Mouse (Mus musculus) kidney, adult 8-10 months (tissue): ENCODE measurements around the gene Ppid.
A peak's percentile ranks its signal among the peaks of the same experiment; 100 is the strongest.
"Not testable (repeated sequence)": the region's sequence is repeated elsewhere in the genome, so short reads cannot be mapped to it uniquely, and the experiment has no call there.

Experiments used
- DNase-seq, 2 experiments: peaks; one replicate each; pipeline ENCODE4 v3.0.0; 2022

The Ppid gene

DNA sequence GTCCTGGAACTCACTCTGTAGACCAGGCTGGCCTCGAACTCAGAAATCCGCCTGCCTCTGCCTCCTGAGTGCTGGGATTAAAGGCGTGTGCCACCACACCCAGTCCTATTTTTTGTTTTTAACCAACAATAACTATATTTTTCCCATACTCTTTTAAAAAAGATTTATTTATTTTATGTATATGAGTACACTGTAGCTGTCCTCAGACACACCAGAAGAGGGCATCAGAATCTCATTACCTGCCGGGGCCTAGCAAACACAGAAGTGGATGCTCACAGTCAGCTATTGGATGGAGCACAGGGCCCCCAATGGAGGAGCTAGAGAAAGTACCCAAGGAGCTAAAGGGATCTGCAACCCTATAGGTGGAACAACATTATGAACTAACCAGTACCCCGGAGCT is 17.8 kb upstream of the Ppid start:
- not testable (repeated sequence) for DNase-seq

DNA sequence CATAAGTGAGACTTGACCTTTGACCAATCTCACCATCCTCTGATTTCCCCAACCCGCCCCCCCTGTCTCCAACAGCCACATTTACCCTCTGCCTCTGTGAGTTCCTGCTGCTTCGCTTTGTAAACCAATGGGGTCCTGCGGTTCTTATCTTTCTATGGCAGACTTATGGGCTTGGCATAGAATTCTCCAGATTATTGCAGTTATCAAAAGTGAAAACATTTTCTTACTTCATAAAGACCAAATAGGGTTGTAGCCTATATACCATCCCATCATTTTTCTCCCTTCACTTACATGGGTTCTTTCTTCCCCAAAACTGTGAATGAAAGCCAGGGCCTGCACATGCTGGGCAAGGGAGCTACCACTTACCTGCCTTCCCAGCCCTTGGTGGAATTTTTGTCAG is 16.8 kb upstream of the Ppid start:
- DNase-seq, result no peak

DNA sequence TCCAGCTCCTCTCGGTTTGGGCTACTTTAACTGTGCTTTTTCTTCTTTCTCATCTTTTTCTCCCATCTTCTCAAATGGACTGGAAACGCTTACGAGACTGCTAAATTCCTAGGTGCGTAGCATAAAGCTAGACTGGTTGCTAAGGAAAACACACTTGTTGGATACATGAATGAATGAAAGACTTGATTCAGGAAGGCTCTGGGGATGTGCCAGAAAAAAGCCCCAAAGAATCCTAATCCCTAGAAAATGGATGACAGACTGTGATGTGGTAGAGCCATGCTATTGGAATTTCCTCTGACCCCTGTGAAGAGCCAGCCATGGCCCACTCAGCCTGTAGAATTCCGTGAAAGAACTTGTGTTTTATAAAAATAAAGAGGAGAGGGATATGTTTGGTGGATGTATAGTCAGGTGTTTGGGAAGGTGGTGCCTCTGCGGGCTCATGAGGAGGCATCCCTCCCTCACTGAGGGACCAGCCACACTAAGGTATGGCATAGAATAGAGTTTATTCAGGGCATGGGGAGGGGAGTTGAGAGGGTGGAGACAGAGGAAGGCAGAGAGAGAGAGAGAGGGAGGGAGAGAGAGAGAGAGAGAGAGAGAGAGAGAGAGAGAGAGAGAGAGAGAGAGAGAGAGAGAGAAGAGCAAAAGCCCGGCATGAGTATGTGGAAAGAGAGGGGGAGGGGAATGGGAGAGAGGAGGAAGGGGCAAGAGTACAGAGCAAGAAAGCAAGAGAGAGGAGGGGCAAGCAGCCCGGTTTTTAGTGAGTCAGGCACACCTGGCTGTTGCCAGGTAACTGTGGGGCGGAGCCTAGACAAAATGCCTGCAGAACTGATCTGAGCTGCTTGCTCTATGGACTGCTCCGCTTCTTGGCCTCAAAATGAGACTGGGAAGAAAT is 15.3 kb upstream of the Ppid start:
- DNase-seq, result peak; percentile 57 to 65

DNA sequence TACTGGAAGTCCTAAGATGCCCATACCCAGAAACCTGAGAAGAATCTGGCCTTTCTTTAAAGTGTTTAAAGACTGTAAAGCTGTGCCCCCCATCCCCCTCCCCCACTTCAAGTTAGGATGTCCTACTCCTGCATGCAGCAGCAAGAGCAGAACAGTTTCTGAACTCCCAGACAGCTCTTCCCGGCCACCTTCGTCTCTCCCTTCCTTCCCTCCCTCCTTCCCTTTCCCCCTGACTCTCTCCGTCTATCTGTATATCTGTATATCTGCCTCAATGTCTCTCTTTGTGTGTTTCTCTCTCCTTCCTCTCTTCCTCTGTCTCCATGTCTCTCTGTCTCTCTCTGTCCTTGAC is 14.7 kb upstream of the Ppid start:
- no peak for DNase-seq

DNA sequence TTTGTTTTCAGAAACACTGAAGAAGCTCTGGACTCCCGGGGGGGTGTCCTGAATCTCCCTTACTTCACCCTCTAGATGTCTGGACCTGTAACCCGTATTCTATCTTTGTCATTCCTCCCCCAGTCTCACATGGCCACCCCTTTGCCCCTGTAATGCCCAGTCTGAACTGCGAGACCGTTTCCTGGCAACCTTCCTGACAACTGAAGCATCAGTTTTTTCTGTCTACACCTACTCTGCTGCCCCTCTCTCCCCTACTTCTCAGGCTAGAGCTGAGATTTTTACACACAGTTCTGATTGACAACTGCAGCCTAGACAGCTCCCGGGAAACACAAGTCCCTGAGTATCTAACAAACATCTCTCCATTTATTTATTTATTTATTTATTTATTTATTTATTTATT is 14.3 kb upstream of the Ppid start:
- no peak for DNase-seq

DNA sequence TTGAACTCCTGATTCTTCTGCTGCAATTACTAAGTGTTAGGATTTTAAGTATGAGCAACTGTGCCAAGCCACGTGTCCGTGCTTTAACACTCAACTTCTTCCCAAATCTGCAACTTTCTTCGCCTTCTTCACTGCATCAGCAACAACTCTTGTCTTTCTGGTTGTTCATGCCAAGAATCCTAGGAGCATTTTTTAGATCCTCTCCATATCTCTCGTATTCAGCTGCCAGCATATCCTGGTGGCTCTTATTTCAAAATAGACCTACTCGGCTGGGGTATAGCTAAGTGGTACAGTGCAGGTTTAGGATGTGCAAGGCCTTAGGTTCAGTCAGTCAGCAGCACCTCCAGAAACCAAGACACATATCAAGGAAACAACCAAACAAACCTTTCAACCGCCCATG is 13.5 kb upstream of the Ppid start:
- DNase-seq, result no peak

DNA sequence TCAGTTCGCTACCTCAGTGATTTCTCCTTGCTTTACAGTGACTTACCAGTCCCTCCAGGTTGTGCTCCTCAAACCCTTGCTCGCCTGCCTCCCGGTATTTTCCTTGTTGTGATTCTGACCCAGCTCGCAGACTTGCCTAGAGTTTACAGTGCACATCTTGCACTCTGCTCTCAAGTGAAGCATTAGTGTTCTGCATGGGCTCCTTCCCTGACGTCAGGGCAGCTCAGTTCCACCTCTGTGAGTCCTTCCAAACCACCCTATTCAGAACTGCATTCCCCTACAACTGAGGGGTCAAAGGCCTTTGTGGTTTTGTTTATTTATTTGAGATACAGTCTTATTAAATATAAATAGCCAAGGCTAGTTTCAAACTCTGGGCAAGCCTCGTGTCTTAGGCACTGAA is 13.0 kb upstream of the Ppid start:
- DNase-seq, result peak in 1 of 2 experiments; percentile 43

DNA sequence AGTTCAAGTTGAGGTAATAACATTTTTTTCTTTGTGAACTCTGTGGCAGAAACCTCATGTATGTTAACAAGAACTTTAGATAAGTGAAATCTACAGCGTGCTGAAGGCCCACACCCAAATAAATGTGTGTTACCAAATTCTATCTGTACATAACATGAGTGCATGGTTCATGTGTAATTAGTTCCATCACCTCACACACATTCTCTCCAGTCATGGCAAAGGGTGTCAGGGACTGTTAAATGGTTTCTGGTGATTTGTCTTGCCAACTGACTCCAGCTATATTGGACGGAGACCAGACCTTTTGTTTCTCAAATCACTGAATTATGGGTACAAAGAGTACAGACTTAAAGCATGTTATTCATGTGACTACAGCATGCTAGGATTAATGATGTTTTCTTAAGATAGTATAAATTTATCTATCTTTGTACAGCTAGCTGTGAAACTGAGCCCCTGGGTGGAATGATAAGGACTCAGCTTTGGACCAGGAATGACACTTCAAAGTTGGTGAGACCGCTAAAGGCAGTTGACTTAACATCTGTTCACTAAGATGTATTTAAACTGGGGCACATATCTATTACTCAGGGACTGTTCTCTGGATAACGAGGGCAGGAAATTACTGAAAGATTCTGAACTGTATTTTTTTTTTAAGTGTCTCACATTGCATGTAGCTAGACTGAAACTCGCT is 11.1 kb upstream of the Ppid start:
- no peak for DNase-seq

DNA sequence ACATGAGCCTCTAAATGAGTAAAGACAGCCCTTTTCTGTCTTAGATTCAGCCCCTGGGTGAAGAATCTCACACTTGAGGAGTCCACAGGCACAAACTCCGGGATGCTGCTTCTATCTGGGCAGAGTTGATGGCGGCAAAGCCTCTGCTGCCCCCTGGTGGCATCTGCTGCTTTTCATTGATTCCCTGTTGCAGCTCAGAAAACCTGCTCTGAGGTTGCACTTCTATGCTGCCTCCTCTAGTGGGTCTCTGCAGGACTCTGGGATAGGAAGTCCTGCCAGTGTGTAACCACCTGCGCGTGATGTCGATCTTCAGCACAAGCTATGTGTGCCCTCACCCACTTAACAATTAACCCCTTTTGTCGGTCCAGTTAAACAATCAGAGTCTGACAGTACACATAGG is 4.3 kb upstream of the Ppid start:
- peak; percentile 89 to 96 for DNase-seq

DNA sequence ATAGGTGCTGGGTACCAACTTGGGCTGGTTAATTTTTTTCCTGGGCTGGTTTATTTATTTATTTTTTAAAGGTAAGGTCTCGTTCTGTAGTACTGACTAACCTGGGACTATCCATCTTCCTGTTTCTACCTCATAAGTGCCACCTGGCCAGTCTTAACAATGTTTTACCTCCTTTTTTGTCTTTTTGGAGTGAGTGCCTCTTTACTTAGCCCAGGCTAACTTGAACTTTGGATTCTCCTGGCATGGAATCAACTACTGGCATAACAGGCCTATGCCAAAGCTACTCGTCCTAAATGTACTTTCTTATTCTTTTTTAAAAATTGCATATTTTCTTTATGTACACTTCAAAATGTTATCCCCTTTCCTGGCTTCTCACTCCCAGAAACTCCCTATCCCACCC is 1.5 kb upstream of the Ppid start:
- DNase-seq, result peak; percentile 37 to 71

DNA sequence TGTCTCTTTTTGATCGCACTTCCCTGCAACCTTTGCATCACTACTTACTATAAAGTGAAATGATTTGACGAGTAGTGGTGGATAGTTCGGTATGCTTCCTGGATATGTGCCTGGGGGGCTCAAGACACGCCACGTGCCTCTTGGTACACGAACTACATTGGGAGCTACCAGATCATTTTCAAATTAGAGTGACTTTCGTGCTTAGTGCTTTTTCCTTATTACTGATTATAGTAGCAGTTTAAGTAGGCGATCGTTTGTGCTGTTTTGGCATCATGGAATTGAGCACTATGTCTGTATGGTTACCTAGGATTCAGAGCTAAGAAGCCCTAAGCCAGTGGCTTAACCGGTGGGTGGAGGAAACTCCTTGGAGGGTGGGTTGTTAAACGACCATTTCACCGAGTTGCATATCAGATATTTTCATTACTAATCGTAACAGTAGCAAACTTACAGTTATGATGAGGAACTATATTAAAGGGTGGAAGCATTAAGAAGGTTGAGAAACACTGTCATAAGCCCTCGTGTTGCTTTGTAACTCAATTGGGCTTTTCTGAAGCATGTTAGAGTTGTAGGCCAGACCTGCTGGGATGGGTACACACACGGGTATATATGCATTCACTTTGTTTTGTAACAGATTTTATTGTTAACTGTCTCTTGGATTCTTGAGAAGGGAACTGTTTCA is 790 bp downstream of the Ppid start:
- DNase-seq, result no peak

DNA sequence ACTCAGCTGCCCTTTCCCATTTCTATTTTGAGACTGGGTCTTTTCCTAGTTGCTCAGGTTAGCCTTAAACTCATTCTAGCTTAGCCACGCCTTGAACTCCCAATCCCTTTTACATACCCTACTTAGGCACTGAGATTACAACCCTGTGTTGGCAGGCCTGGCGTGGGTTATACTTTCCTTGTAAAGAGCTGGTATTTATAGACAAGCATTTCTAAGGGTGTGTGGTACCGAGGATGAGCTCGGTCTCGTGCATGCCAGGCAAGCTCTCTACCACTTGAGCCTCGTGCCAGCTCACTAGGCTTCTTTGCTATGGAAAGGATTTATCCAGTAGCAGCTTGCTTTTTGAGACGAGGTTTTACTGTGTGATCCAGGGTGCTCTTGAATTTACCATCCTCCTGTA is 4.3 kb downstream of the Ppid start:
- DNase-seq, result no peak

DNA sequence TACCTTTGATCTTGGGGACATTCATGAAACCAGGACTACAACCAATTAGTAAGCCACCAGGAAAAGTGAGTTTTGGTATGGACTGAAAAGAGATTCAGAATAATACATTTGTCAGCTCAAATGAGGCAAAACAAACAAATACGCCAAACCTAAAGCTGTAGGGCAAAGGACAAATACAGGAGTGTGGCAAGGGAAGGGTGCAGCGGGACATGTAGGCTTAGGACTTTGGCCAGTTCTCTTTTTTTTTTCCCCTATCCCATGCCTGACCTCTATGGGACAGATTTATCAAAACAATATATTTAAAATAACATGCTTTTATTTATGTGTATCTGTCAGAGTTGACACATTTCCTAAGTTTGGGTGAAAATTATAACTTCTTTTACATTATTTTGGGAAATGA is 18.7 kb downstream of the Ppid start:
- no peak for DNase-seq

DNA sequence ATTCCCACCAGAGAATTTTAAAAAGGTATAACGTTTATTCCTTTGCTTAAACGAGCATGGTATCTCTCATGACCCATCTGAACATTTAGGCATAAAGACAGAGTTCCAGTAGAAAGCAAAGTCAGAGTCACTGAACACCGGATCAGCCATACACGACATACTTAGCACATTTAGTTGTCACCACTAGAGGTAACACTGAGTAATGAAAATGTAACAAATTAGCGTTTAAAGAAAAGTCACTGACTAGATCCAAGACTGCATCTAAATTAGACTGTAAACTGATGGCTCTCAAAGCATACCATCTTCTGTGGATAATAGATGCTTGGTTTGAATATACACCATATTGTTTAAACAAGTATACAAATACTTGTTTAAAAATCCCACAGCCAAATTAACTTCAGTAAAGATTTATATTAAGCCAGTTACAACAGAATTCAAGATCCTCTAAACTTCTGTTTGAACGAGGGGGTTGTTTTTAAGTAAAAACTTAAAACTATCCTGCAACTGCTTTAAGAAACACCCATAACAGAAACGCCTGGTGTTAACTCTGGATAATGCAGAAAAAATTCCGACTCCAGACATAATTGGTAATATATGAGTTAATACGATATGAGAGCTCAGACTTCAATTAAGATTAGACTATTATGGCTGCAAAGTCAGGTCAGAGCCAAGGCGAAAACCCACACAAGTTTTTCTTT is 36.5 kb downstream of the Ppid start:
- no peak for DNase-seq

DNA sequence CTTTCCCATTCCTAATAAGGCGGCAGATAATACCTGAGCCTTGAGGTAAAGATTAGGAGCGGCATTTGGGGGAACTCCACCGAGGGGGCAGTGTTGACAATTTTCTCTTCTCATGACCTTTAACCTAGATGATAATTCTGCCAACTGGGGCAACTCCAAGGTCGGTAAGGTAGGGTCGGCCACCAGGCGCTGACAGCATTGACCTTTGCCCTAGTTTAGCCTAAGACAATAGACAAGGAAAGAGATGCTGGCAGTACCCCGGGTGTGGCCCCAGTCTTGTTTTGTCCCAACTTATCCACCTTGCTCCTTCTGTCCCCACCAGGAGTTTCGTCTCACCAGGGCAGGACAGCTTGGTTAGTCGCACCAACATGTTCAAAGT is 37.0 kb downstream of the Ppid start:
- peak; percentile 60 to 66 for DNase-seq

DNA sequence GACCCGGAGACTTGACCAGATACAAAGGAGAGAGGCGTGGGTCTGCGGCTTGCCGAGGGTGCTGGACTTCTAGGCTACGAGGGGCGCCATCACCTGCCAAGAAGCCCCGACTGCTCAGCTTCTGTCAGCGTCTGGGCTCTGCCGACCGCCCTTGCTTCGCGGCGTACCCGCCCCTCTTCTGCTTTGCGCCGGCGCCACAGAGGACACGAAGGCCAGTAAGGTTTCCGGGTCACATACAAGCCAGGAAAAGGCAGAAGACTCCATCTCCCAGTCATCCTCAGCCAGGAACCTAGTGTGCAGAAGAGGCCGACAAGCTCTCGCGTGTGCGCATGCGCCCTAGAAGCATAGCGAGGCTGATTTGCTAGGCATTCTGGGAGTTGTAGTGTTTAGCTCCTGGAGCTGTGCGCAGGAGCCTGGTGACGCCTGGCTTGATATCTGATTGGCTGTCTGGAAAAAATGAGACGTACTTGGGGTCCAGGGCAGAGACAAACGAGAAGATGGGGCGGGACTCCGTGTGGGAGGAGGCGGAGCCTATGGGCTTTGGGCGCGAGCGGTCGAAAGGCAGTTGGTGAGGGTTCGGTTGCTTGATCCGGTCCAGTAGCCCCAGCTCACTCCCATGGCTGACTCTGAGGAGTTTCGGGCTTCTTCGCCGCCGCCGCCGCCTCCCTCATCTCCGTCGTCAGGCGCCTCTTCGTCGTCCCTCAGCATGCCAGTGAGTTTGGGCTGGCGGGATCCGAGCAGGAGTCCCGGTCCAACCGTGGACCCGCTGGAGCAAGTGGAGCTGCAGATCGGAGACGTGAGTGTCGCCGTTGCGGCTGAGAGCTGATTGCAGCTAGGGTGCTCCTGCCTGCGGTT is 37.6 kb downstream of the Ppid start, which contains the start of gene 4930579G24Rik:
Gene 4930579G24Rik, plus strand, starts transcription at position 519 of the 855 bp plus-strand sequence.
- peak; percentile 97 to 99 for DNase-seq

DNA sequence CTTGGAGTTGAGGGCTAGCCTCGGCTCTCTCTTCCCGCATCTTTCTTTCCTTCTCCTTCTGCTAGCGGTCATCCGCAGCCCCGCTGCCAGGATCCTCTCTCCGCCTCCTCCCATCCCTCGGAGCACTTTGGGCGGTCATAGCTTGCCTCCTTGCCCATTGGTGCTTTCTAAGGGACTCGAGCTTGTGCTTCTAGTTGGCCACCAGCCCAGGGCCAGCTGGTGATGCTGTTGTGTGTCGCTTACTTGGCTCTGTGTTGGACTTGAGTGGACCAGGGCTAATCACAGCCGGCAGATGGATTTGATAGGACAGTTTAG is 38.2 kb downstream of the Ppid start, which contains the start of gene Etfdh:
Gene Etfdh, minus strand, starts transcription at position 85 of the 315 bp plus-strand sequence.
- peak; percentile 57 to 61 for DNase-seq

DNA sequence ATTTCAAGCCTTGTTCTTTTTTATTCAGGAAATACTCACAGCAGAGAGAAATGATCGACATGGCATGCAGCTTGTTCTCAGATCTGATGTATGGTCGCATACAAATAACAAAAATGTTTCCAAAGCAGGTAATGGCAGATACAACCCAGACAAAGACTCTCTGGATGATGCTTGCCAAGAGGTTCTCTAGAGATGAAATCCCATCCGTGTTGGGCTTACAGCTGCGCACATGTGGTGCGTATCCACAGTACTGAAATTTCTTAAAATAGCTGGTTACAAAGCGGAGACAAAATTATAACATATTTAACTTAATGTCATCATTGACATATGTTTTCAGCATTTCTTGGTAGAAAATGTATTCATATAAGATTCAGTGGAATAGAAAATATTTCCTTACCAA is 61.0 kb downstream of the Ppid start:
- no peak for DNase-seq
